Mouse (Mus musculus): Measurements from ENCODE around the gene B4gat1.
"Not testable (repeated sequence)": the region's sequence is repeated elsewhere in the genome, so short reads cannot be mapped to it uniquely, and the experiment has no call there.

Gene B4gat1

GRCm38 (mm10) chr19:5038709-5039156 lies at the start of gene B4gat1, which contains the start of gene AC124502.3:
TSS of gene B4gat1 (plus strand) at chr19:5038826.
TSS of gene AC124502.3 (plus strand) at chr19:5038891.
- peak; percentile 67 for DNase-seq (ENCODE audit: low spot score)

GRCm38 (mm10) chr19:4989013-4989412 lies 49.6 kb upstream of the B4gat1 start:
- DNase-seq (ENCODE audit: low spot score), result peak; percentile 63

- no peak for DNase-seq (ENCODE audit: low spot score)
Observed at GRCm38 (mm10) chr19:4989434-4990255, 49.0 kb upstream of the B4gat1 start.

GRCm38 (mm10) chr19:4990256-4990625 lies 48.4 kb upstream of the B4gat1 start, which contains the start of gene Npas4:
TSS of gene Npas4 (minus strand) at chr19:4990316.
- no peak for DNase-seq (ENCODE audit: low spot score)

GRCm38 (mm10) chr19:4990716-4991115 lies 47.9 kb upstream of the B4gat1 start:
- no peak for DNase-seq (ENCODE audit: low spot score)

GRCm38 (mm10) chr19:4992371-4992770 lies 46.3 kb upstream of the B4gat1 start:
- DNase-seq (ENCODE audit: low spot score), result no peak

- DNase-seq (ENCODE audit: low spot score), result no peak
Observed at GRCm38 (mm10) chr19:4992904-4993303, 45.7 kb upstream of the B4gat1 start.

- no peak for DNase-seq (ENCODE audit: low spot score)
Observed at GRCm38 (mm10) chr19:4994043-4994442, 44.6 kb upstream of the B4gat1 start.

GRCm38 (mm10) chr19:4999445-5000140 lies 39.0 kb upstream of the B4gat1 start:
- DNase-seq (ENCODE audit: low spot score), result no peak

GRCm38 (mm10) chr19:5001666-5002406 lies 36.8 kb upstream of the B4gat1 start:
- DNase-seq (ENCODE audit: low spot score), result peak; percentile 38

GRCm38 (mm10) chr19:5003644-5004043 lies 35.0 kb upstream of the B4gat1 start:
- DNase-seq (ENCODE audit: low spot score), result not testable (repeated sequence)

- DNase-seq (ENCODE audit: low spot score), result no peak
Observed at GRCm38 (mm10) chr19:5004925-5005324, 33.7 kb upstream of the B4gat1 start.

- no peak for DNase-seq (ENCODE audit: low spot score)
Observed at GRCm38 (mm10) chr19:5013138-5013537, 25.5 kb upstream of the B4gat1 start.

GRCm38 (mm10) chr19:5014961-5015398 lies 23.6 kb upstream of the B4gat1 start:
- DNase-seq (ENCODE audit: low spot score), result no peak

- no peak for DNase-seq (ENCODE audit: low spot score)
Observed at GRCm38 (mm10) chr19:5016221-5016742, 22.3 kb upstream of the B4gat1 start.

- peak; percentile 56 for DNase-seq (ENCODE audit: low spot score)
Observed at GRCm38 (mm10) chr19:5016782-5017181, 21.8 kb upstream of the B4gat1 start.

GRCm38 (mm10) chr19:5017611-5018010 lies 21.0 kb upstream of the B4gat1 start:
- DNase-seq (ENCODE audit: low spot score), result no peak

GRCm38 (mm10) chr19:5018191-5018590 lies 20.4 kb upstream of the B4gat1 start:
- DNase-seq (ENCODE audit: low spot score), result no peak

- no peak for DNase-seq (ENCODE audit: low spot score)
Observed at GRCm38 (mm10) chr19:5021416-5021815, 17.2 kb upstream of the B4gat1 start.

GRCm38 (mm10) chr19:5023621-5024479 lies 14.8 kb upstream of the B4gat1 start, which contains the start of gene Slc29a2:
TSS of gene Slc29a2 (plus strand) at chr19:5023860.
- peak; percentile 73 for DNase-seq (ENCODE audit: low spot score)

GRCm38 (mm10) chr19:5026111-5026510 lies 12.5 kb upstream of the B4gat1 start:
- DNase-seq (ENCODE audit: low spot score), result no peak

All from spleen, adult 12 weeks (tissue).